Mouse (Mus musculus) c-Kit-positive CD71-negative TER-119-negative erythroid progenitor cells, embryonic 14.5 days (primary cell): ENCODE data around the gene Esm1.

Experiments used
- DNase-seq: peaks from one replicate; pipeline ENCODE4 v3.0.0-alpha.2; 2013; ENCODE audit warnings: low read depth

The Esm1 gene

GRCm38 (mm10) chr13:113209624-113210023, at the start of gene Esm1:
Gene Esm1 (plus strand): TSS chr13:113209659.
- no peak for DNase-seq

- no peak for DNase-seq
These were observed 45.0 kb upstream of the Esm1 start for GRCm38 (mm10) chr13:113164252-113165005.

DNA sequence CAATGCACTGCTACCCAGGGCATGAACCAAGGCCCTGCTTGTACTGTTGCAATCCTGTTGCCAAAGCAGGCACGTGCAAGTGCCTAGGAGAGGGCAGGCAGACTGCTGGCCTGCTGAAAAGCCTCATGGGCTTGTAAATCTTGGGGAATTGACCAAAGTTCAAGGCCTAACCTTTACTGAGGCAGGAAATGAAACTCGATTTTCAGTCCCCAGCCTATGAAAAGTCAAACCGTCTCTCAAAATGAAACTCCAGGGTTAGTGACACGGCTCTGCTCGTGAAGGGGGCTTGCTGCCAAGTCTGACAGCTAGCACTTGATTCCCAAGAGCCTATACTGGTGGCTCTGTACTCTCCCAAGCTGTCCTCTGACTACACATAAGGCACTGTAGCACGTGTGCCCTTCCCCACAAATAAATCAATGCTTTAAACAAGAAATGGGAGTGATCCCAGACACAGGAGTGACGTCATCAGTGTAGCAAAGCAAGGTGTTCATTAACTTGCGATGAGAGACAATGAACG, 41.4 kb upstream of the Esm1 start:
- DNase-seq, result no peak

- no peak for DNase-seq
These were observed 39.2 kb upstream of the Esm1 start for GRCm38 (mm10) chr13:113170256-113170655.

DNA sequence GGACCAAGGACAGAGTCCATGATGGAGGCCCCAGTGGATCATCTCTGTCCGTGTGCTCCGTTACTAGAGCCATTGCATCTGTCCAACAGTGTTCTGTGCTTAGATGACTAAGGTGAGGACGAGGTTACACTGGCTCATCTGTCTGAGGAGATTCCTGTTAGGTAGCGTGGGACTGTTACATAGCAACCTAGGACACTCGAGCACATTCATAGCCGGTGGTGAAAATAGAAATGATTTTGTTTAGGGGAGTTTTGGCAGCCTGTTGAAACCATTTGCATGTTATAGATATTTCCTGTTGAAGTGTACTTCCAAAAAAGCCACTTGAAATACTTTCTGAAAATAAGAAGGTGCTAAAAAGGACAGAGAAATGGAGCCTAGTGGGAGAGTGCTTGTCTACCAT, 35.3 kb upstream of the Esm1 start:
- no peak for DNase-seq

- no peak for DNase-seq
These were observed 26.1 kb upstream of the Esm1 start for GRCm38 (mm10) chr13:113183310-113183709.

GRCm38 (mm10) chr13:113183720-113184119, 25.7 kb upstream of the Esm1 start:
- no peak for DNase-seq

DNA sequence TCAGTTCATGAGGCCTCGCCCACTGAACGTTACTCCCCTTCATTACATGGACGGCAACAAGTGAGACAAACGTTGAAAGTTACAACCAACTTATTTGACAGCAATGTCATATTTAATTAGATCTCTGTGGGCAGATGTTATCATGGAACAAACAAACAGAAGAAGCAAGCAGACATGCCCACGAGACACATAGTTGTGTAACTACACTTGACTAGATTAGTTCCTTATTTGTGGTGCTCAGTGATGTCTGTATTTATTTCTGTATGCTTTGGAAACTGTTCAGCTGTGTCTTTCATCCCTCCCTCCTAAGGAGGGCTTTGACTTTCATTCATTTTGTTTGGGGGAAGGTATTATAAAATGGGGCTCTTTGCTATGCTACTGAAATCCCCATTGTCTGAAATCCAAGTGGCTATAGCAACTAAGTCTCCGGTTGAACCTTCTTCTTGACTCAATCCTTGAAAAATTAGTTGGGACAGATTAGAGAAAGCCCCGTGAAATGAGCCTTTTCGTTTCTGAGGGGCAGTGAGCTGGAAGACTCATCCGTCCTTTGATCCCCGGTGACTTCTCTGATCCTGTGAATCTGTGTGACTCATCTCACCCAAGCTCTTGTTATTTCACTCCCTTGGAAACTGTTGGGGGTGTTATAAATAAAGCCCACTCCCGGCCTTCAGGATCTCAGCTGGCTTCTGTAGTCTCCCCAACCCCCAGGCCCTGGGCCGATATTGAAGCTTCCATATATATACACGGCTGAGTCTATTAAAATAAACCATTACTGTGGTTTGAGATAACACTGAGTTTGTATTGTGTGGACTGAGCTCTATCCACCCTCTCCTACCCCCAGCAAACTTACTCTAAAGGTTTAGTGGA, 12.4 kb upstream of the Esm1 start:
- no peak for DNase-seq

GRCm38 (mm10) chr13:113197872-113198502, 11.5 kb upstream of the Esm1 start:
- no peak for DNase-seq

DNA sequence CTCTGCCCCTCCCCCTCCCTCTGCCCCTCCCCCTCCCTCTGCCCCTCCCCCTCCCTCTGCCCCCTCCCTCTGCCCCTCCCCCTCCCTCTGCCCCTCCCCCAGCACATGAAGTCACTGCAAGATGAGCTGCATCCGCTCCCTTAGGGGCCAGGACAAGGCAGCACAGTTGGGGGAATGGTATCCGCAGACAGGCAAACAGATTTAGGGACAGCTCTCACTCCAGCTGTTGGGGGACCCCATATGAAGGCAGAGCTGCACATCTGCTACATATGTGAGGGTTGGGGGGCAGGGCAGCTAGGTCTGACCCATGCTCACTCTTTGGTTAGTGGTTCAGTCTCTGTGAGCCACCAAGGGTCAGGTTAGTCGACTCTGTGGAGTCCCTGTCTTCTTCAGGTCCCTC, 10.1 kb upstream of the Esm1 start:
- DNase-seq, result no peak

GRCm38 (mm10) chr13:113200726-113201125, 8.7 kb upstream of the Esm1 start:
- DNase-seq, result no peak

DNA sequence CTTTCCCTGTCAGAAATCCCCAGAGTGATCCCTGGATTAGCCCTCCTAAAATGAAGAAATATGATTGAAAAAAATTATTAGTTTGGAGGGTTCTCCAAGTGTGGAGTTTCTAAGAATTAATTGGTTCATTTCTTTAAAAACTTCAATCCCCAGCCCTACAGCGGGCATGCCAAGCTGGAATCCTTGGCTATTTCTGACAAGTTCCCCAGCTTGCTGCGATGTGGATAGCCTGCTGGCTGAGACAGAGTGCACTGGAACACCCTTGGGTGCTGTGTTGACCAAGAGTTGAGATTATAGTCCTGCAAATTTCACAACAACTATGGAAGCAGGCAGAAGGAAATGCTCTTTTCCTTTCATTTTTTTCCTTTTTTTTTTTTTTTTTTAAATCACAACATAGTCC, 7.8 kb upstream of the Esm1 start:
- no peak for DNase-seq

DNA sequence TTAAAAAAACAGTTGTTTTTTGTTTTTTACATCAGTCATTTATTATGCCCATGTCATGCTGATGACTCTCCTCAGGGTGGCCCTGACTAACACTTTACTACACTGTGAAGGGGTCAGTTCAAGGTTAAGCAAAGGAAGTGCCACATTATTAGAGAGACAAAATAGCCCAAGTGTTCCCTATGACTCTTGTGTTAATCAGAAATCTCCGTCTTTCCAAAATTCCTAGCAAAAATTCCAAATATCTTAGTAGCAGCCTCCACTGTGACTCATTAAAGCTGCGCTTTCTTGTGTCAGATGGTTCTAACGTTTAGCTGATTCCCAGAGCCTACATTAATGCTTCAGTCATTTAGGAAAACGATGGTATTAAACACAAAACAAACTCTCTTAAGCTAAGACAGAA, 7.3 kb upstream of the Esm1 start:
- DNase-seq, result no peak

DNA sequence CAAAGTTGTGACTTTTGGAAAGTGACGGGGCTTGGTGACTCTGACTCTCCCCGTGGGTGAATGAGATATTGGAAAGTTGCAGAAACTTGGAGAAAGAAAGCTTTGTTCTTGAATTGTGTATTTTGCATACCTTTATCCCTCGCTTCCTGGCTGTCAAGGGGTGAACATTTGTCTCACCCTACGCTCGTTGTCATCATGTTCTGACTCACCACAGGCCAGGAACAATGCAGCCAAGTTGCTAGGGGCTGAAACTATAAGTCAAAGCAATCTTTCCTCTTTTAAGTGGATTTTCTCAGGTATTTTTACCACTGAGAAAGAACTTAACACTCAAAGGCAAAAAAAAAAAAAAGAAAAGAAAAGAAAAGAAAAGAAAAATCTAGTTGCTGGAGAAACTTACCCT, 6.3 kb upstream of the Esm1 start:
- DNase-seq, result no peak

GRCm38 (mm10) chr13:113205346-113205745, 4.1 kb upstream of the Esm1 start:
- DNase-seq, result no peak

GRCm38 (mm10) chr13:113211345-113211744, 1.9 kb downstream of the Esm1 start:
- no peak for DNase-seq

DNA sequence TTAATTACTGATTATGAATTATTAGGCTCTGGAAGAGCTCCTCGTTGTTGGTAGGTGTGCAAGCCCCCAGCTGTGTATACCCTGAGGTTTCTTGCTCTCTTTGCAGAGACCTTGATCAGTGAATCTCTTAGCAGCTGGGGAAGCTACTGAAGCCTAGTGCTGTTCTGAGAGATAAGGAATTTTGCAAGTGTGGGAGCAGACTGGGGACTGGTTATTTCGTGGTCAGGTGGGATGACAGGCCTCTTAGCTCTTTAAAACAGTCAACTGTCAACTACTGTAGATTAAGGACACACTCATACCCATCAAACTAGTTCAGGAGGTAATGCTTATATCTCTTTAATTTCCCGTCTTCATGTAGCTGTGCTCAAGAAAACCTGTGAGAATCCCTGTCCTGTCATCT, 2.9 kb downstream of the Esm1 start:
- no peak for DNase-seq

DNA sequence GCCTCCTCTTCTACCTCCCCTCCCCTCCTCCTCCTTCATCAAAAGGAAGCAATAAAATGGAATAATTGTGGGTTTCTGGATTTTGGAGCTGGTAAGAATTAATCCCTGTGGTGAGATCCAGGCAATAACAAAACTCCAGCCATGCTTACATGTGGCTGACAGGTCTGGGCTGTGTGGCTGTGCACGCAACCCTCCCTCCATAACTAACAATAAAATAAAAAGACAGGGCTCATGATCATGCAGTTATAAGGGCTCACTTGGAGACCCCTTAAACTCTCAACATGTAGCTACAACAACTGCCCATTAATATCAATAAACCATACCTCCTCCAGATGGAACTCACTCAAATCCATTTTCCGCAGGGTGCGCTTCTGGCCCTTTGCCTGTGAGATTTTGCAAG, 4.4 kb downstream of the Esm1 start:
- no peak for DNase-seq

- DNase-seq, result no peak
These were observed 12.4 kb downstream of the Esm1 start for GRCm38 (mm10) chr13:113221851-113222250.

- DNase-seq, result no peak
These were observed 14.6 kb downstream of the Esm1 start for GRCm38 (mm10) chr13:113224105-113224504.

GRCm38 (mm10) chr13:113225811-113226210, 16.4 kb downstream of the Esm1 start, which contains the start of gene Gzmk:
Gene Gzmk (minus strand): TSS chr13:113225908.
- DNase-seq, result no peak

DNA sequence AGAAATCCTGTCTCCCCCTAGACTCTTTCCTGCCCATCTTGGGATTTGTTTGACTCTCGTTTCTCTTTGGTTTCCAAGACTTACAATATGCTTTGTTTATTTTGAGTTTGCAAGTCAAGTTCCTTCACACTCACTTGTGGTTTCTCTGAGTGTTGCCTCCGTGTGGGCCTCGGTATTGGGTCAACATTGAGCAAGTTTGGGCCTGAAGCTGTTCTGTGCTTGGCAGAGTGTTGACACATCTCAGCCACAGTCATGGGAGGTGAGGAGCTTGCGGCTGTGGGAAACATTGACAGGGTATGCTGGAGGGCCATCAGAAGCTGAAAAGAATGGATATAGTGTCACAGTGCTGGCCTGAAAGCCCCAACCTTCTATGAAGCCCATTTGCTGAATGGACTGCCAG, 17.6 kb downstream of the Esm1 start:
- no peak for DNase-seq
